Mouse (Mus musculus): ENCODE results near the gene Psmb2. TPM values are rescaled to one million over a fixed set of nuclear protein-coding genes. Genes with fewer than 3 reads are reported as not detected.

Gene Psmb2
- total and polyA plus RNA-seq, 2 experiments from 2014 or later: 196 to 436 TPM

- ATAC-seq (ENCODE audit: low FRiP score): no peak
- no peak overlapping the region; the same call in 1 of the 2 replicates for H3K4me3 ChIP-seq (ENCODE audit: low read depth, low read length)
Measured at GRCm38 (mm10) chr4:126734001-126734603, 56.7 kb downstream of the Psmb2 start.

DNA sequence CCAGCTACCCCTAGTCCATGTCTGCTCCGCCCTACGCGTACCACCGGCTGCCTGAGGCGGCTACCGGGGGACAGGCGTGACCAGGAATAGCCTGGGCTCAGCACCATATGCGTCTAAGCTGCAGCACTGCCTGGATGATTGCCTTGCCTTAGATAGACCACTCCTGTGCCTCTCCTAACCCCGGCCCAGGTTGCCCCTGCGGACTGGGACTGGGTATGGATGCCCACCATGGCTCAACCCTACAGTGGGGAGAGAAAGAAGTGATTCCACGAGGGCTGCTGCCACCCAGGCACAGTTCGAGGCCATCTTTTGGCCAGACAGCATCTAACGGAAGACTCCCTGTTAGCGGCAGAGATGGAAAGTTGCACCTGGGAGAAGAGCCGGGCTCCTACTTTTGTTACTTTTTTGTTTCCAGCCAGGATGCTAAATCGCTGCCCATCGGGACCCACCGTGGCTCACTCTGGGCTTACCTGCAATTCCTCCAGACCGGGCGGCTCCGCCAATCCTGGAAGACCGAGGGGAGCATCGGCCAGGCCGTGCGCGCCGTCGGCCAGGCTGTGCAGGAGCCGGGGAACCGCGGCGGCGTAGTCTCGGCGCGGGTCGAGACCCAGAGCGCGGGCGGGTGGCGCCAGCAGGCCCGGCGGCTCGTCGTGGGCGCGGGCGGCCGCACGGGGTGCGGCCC is 57.4 kb downstream of the Psmb2 start:
- Histone ChIP-seq H3K4me1 (ENCODE audit: insufficient read depth, low read length) (0 out of 2 replicates have a peak, but pooled peaks cover 3% of the 10 kb centered on the region), H3K4me3 (ENCODE audit: low read depth, low read length) (peak overlapping the region; percentile 29; the same call in 1 of the 2 replicates), H3K9me3 (ENCODE audit: low read length) (no peaks in the 10 kb centered on the region), H3K27me3 (ENCODE audit: insufficient read depth, low read length) (peaks cover 87% of the 10 kb centered on the region), H3K27ac (ENCODE audit: low read depth, low read length) (no peak overlapping the region), H3K4me2 (ENCODE audit: low read depth, low read length, poor library complexity, severe bottlenecking) (peak overlapping the region; percentile 41; the same call in 1 of the 2 replicates), H3K9ac (replicated peaks; ENCODE audit: low read length, poor library complexity, severe bottlenecking) (no peak overlapping the region), H3K36me3 (ENCODE audit: insufficient read depth, low read length) (no peaks in the 10 kb centered on the region)
- 3% methylated on average over 51 of the region's 51 CpGs for whole genome bisulfite sequencing
- no peak for TF ChIP-seq CTCF (IDR thresholded peaks at IDR 0.05)
- DNase-seq (ENCODE audit: low spot score) (no peak), ATAC-seq (ENCODE audit: low FRiP score) (no peak)

More at GRCm38 (mm10) chr4:126734001-126734603, 56.7 kb downstream of the Psmb2 start:
- Histone ChIP-seq H3K4me1 (ENCODE audit: insufficient read depth, low read length) (0 out of 2 replicates have a peak, but pooled peaks cover 3% of the 10 kb centered on the region), H3K36me3 (ENCODE audit: insufficient read depth, low read length) (no peaks in the 10 kb centered on the region), H3K9me3 (ENCODE audit: low read length) (no peaks in the 10 kb centered on the region), H3K27me3 (ENCODE audit: insufficient read depth, low read length) (peaks cover 82% of the 10 kb centered on the region), H3K27ac (ENCODE audit: low read depth, low read length) (no peak overlapping the region), H3K4me2 (ENCODE audit: low read depth, low read length, poor library complexity, severe bottlenecking) (no peak overlapping the region), H3K9ac (replicated peaks; ENCODE audit: low read length, poor library complexity, severe bottlenecking) (no peak overlapping the region)
- no peak for TF ChIP-seq CTCF (IDR thresholded peaks at IDR 0.05)
- WGBS: 3% methylated on average over 16 of the region's 16 CpGs
- no peak for DNase-seq (ENCODE audit: low spot score)

GRCm38 (mm10) chr4:126735382-126736000 is 58.1 kb downstream of the Psmb2 start:
- Histone ChIP-seq H3K27ac (ENCODE audit: low read depth, low read length) (no peak overlapping the region), H3K9ac (replicated peaks; ENCODE audit: low read length, poor library complexity, severe bottlenecking) (no peak overlapping the region), H3K27me3 (ENCODE audit: insufficient read depth, low read length) (peaks cover 85% of the 10 kb centered on the region), H3K4me2 (ENCODE audit: low read depth, low read length, poor library complexity, severe bottlenecking) (peak overlapping the region; percentile 41), H3K9me3 (ENCODE audit: low read length) (no peaks in the 10 kb centered on the region), H3K4me1 (ENCODE audit: insufficient read depth, low read length) (0 out of 2 replicates have a peak, but pooled peaks cover 3% of the 10 kb centered on the region), H3K36me3 (ENCODE audit: insufficient read depth, low read length) (no peaks in the 10 kb centered on the region), H3K4me3 (ENCODE audit: low read depth, low read length) (peak overlapping the region; percentile 29)
- TF ChIP-seq CTCF (IDR thresholded peaks at IDR 0.05): no peak
- DNase-seq (ENCODE audit: low spot score): no peak
- 3% methylated on average over 43 of the region's 62 CpGs for WGBS
- no peak; the same call in 1 of the 2 replicates for ATAC-seq (ENCODE audit: low FRiP score)

GRCm38 (mm10) chr4:126736001-126736414 is 58.6 kb downstream of the Psmb2 start, which contains the start of gene Tfap2e:
Tfap2e (minus strand) TSS chr4:126736240.
- DNase-seq (ENCODE audit: low spot score) (peak; percentile 36), ATAC-seq (ENCODE audit: low FRiP score) (no peak; the same call in 1 of the 2 replicates)
- no peaks in the 10 kb centered on the region for H3K9me3 ChIP-seq (ENCODE audit: low read length)
- WGBS: under 1% methylated on average over 29 of the region's 32 CpGs
- TF ChIP-seq CTCF (IDR thresholded peaks at IDR 0.05): no peak
- no peaks in the 10 kb centered on the region for H3K36me3 ChIP-seq (ENCODE audit: insufficient read depth, low read length)
- peaks cover 80% of the 10 kb centered on the region for H3K27me3 ChIP-seq (ENCODE audit: insufficient read depth, low read length)
- H3K4me3 ChIP-seq (ENCODE audit: low read depth, low read length): peak within 1 kb of the TSS; percentile 29
- no peak within 1 kb of the TSS for H3K27ac ChIP-seq (ENCODE audit: low read depth, low read length)
- H3K4me2 ChIP-seq (ENCODE audit: low read depth, low read length, poor library complexity, severe bottlenecking): peak within 1 kb of the TSS; percentile 41
- 0 out of 2 replicates have a peak, but pooled peaks cover 3% of the 10 kb centered on the region for H3K4me1 ChIP-seq (ENCODE audit: insufficient read depth, low read length)
- no peak within 1 kb of the TSS for H3K9ac ChIP-seq (replicated peaks; ENCODE audit: low read length, poor library complexity, severe bottlenecking)

DNA sequence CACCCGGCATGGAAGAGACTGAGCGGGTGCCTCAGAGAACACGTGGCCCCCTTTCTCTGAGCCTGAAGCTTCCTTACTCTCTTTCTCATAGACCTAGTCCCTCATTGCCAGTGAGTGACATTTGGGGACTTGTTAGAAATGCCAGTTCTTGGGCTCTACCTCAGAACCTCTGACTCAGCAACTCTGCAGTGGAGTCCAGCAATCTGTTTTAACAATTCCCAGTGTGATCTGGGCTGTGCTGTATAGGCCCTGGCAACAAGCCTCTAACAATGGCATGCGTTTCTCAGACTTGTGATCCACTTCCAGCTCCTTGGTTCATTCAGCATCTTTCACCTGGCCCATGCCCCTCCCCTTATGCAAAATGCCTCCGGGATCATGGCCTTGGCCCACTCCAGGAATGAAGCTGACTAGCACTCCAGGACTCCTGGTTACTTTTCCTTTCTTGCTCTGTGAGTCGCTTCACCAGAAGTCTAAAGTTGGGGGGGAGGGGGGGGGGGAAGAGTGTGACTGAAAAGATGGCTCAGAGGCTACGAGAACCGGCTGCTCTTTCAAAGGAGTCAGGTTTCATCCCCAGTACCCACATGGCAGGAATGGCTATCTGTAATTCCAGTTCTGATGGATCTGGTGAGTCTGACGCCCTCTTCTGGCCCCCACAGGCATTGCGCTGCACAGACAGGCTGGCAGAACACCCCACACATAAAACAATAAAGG is 62.7 kb downstream of the Psmb2 start:
- H3K9me3 ChIP-seq (ENCODE audit: low read length): no peaks in the 10 kb centered on the region
- peaks cover 49% of the 10 kb centered on the region for H3K27me3 ChIP-seq (ENCODE audit: insufficient read depth, low read length)
- H3K27ac ChIP-seq (ENCODE audit: low read depth, low read length): no peak overlapping the region
- H3K4me1 ChIP-seq (ENCODE audit: insufficient read depth, low read length): 0 out of 2 replicates have a peak, but pooled peaks cover 3% of the 10 kb centered on the region
- ATAC-seq (ENCODE audit: low FRiP score): no peak
- H3K36me3 ChIP-seq (ENCODE audit: insufficient read depth, low read length): peaks cover 17% of the 10 kb centered on the region
- 13% methylated on average over 10 of the region's 10 CpGs for WGBS
- H3K4me2 ChIP-seq (ENCODE audit: low read depth, low read length, poor library complexity, severe bottlenecking): no peak overlapping the region
- H3K9ac ChIP-seq (replicated peaks; ENCODE audit: low read length, poor library complexity, severe bottlenecking): no peak overlapping the region
- DNase-seq (ENCODE audit: low spot score): no peak
- H3K4me3 ChIP-seq (ENCODE audit: low read depth, low read length): no peak overlapping the region
- TF ChIP-seq CTCF (IDR thresholded peaks at IDR 0.05): peak; percentile 52

Measured in midbrain, postnatal 0 days (tissue).